Mouse (Mus musculus) spleen, adult 2 months (tissue): Measurements from ENCODE around the gene Scaf11. TPM values are rescaled to one million over a fixed set of nuclear protein-coding genes. Genes with fewer than 3 reads are reported as not detected.

Experiments used
- DNase-seq, 2 experiments: peaks; one replicate each; pipeline versions ENCODE4 v3.0.0 to v3.0.0-alpha.2; 2012 to 2021; ENCODE audit warnings: low spot score in 2 of 2, low read depth in 1 of 2
- H3K27ac ChIP-seq: fragments of 200-500 bp; 2 replicates; pipeline ENCODE4 v1.5.1; 2012; ENCODE audit warnings: low read length, inconsistent platforms; ENCODE audit not compliant: insufficient read depth
- H3K27me3 ChIP-seq: fragments of 200-500 bp; 2 replicates; pipeline ENCODE4 v1.6.1; 2012; ENCODE audit warnings: mild to moderate bottlenecking, moderate library complexity, low read length, inconsistent platforms; ENCODE audit not compliant: control insufficient read depth, insufficient read depth
- H3K36me3 ChIP-seq: fragments of 200-500 bp; 2 replicates; pipeline ENCODE4 v1.6.1; 2012; ENCODE audit warnings: mild to moderate bottlenecking, low read length, inconsistent platforms; ENCODE audit not compliant: control insufficient read depth, insufficient read depth
- H3K4me1 ChIP-seq: fragments of 200-500 bp; 2 replicates; pipeline ENCODE4 v1.6.1; 2011; ENCODE audit warnings: inconsistent platforms; ENCODE audit not compliant: control insufficient read depth, insufficient read depth, insufficient read length
- H3K4me3 ChIP-seq: fragments of 200-500 bp; 2 replicates; pipeline ENCODE4 v1.5.1; 2011; ENCODE audit warnings: mild to moderate bottlenecking, inconsistent platforms; ENCODE audit not compliant: insufficient read depth, insufficient read length; ENCODE audit errors: extremely low read depth
- CTCF ChIP-seq: fragments of 200-500 bp; IDR thresholded peaks from 2 replicates; pipeline ENCODE4 v1.5.1; 2011; ENCODE audit warnings: mild to moderate bottlenecking, inconsistent platforms; ENCODE audit not compliant: insufficient read depth, insufficient read length, insufficient replicate concordance; ENCODE audit errors: extremely low read depth
- POLR2A ChIP-seq: fragments of 200-500 bp; IDR thresholded peaks from 2 replicates; pipeline ENCODE4 v1.6.1; 2011; ENCODE audit warnings: low read depth, low read length, inconsistent platforms
- WGBS: fragments of 180-500 bp; shearing (Covaris S2); methylation state at CpG from one replicate; pipeline ENCODE4 v1.1.7; 2018; 5-methylcytosine and 5-hydroxymethylcytosine counted together
- polyA plus RNA-seq: library from polyadenylated mRNA; depleted of rRNA; stranded (reverse); fragments of >200 nt; gene quantifications from 2 replicates; pipeline ENCODE4 v1.2.3, GENCODE M21; 2012

The Scaf11 gene
- polyA plus RNA-seq, 1 experiment: 16.3 TPM

DNA sequence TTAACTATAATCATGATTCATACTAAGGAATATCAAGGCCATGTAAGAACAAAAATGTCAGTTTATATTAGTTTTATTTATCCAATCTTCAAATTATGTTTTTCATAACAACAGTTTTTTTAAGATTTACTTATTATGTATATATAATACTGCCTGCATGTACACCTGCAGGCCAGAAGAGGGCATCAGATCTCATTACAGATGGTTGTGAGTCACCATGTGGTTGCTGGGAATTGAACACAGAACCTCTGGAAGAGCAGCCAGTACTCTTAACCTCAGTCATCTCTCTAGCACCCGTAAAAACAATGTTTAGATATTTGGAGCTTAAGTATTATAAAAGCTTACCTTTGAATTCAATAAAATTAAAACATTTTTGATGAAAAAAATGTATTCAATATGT is 26.4 kb downstream of the Scaf11 start:
- TF ChIP-seq CTCF: no peak
- TF ChIP-seq POLR2A: no peak
- WGBS: 94% methylated on average over 1 of the region's 1 CpGs

GRCm38 (mm10) chr15:96419920-96420319 is 40.7 kb downstream of the Scaf11 start:
- H3K4me3 ChIP-seq: no peak overlapping the region
- DNase-seq: no peak
- no peaks in the 10 kb centered on the region for H3K4me1 ChIP-seq
- WGBS: 98% methylated on average over 8 of the region's 8 CpGs
- H3K36me3 ChIP-seq: peaks cover 44% of the 10 kb centered on the region
- H3K27me3 ChIP-seq: no peaks in the 10 kb centered on the region
- no peak overlapping the region for H3K27ac ChIP-seq
- TF ChIP-seq POLR2A: no peak
- no peak for TF ChIP-seq CTCF

More for the DNA sequence above, 26.4 kb downstream of the Scaf11 start:
- no peaks in the 10 kb centered on the region for H3K4me1 ChIP-seq
- peaks cover 28% of the 10 kb centered on the region for H3K36me3 ChIP-seq
- no peak overlapping the region for H3K27ac ChIP-seq
- no peaks in the 10 kb centered on the region for H3K27me3 ChIP-seq
- no peak for DNase-seq
- no peak overlapping the region for H3K4me3 ChIP-seq

DNA sequence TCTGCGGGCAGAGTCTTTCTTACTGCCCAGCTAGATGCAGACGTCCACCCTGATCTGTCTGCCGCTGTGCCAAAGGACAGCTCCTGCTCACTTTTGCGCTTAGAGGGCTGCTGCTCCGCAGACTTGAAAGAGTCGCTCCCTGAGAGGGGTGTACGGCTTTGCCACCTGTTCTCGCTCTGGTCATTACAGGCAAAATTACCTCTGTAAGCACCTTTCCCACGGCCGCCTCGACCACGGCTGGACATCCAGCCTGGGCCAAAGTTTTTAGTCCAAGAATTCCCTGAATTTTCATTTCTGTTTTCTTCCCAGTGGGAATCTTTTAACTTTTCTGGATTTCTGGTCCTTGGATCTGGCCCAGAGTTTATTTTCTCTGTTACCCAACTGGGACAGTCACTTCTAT is 42.5 kb downstream of the Scaf11 start:
- no peak for DNase-seq
- TF ChIP-seq POLR2A (no peak), CTCF (no peak)
- Histone ChIP-seq H3K36me3 (peaks cover 53% of the 10 kb centered on the region), H3K27ac (no peak overlapping the region), H3K27me3 (no peaks in the 10 kb centered on the region), H3K4me3 (no peak overlapping the region), H3K4me1 (no peaks in the 10 kb centered on the region)
- 97% methylated on average over 12 of the region's 12 CpGs for WGBS

GRCm38 (mm10) chr15:96408717-96409121 is 51.9 kb downstream of the Scaf11 start:
- Histone ChIP-seq H3K27ac (no peak overlapping the region), H3K4me3 (no peak overlapping the region), H3K36me3 (peaks cover 16% of the 10 kb centered on the region), H3K27me3 (no peaks in the 10 kb centered on the region), H3K4me1 (no peaks in the 10 kb centered on the region)
- TF ChIP-seq POLR2A: no peak
- TF ChIP-seq CTCF: no peak
- no peak for DNase-seq
- WGBS: 92% methylated on average over 6 of the region's 6 CpGs

DNA sequence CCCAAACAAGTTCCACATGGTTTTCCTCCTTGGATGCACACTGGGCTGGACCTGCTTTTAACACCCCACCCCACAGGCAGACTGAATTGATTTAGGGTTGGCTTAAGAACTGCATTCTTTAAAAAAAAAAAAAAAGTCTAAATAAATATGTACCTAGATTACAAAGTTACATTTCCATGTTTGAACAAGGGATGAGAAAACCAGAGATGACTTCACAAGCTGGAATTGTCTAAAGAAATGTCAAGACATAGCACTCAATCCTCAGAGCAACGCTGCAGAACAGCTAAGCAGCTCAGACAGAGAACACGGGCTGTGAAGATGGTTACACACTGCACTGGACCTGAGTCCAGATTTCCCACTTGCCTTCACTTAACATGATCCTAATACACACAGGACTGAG is 53.5 kb downstream of the Scaf11 start:
- no peak for DNase-seq
- no peak overlapping the region for H3K4me3 ChIP-seq
- no peak overlapping the region for H3K27ac ChIP-seq
- H3K36me3 ChIP-seq: peaks cover 14% of the 10 kb centered on the region; the same call in 1 of the 2 replicates
- no peaks in the 10 kb centered on the region for H3K27me3 ChIP-seq
- no peaks in the 10 kb centered on the region for H3K4me1 ChIP-seq
- 92% methylated on average over 2 of the region's 2 CpGs for WGBS
- TF ChIP-seq CTCF (no peak), POLR2A (no peak)

GRCm38 (mm10) chr15:96406253-96406652 is 54.4 kb downstream of the Scaf11 start:
- Histone ChIP-seq H3K27ac (no peak overlapping the region), H3K36me3 (peaks cover 14% of the 10 kb centered on the region), H3K4me1 (no peaks in the 10 kb centered on the region), H3K27me3 (no peaks in the 10 kb centered on the region), H3K4me3 (no peak overlapping the region)
- no peak for DNase-seq
- 91% methylated on average over 4 of the region's 4 CpGs for WGBS
- TF ChIP-seq CTCF (no peak), POLR2A (no peak)

- WGBS: 94% methylated on average over 5 of the region's 5 CpGs
- no peak for DNase-seq
- no peaks in the 10 kb centered on the region for H3K27me3 ChIP-seq
- H3K27ac ChIP-seq: no peak overlapping the region
- TF ChIP-seq CTCF (no peak), POLR2A (no peak)
- no peak overlapping the region for H3K4me3 ChIP-seq
- H3K4me1 ChIP-seq: no peaks in the 10 kb centered on the region
- peaks cover 14% of the 10 kb centered on the region for H3K36me3 ChIP-seq
Observed at GRCm38 (mm10) chr15:96405548-96405947, 55.1 kb downstream of the Scaf11 start.
